Mouse (Mus musculus) heart, adult 2 months (tissue): ENCODE measurements around the gene Rhobtb1.

Experiments
- CTCF ChIP-seq: fragments of 200-600 bp; IDR thresholded peaks from 2 replicates; pipeline ENCODE4 v1.8.1; 2022; ENCODE audit warnings: antibody characterized with exemption, mild to moderate bottlenecking, moderate library complexity
- EP300 ChIP-seq: fragments of 200-500 bp; IDR thresholded peaks from 2 replicates; pipeline ENCODE4 v1.6.1; 2011; ENCODE audit warnings: low read depth, low read length, control low read depth; ENCODE audit not compliant: insufficient read depth

DNA sequence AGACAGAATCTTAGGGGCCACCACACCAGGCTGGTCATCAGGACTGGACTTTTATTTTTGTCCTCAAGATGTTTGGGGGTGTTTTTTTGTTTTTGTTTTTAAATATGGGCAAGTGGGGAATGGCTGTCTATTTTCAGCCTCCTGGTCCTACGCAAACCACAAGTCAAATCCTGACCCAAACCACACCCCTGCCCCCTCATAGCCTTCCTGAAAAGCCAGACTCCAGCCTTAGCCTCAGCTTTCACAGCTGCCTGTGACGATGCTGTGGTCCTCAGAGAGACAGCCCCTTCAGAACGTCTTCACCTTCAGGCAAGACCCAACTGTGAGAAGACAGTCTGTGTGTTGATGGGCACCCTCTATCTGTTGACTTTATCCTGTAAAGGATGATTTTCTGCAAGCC, 95.5 kb downstream of the Rhobtb1 start:
- TF ChIP-seq CTCF (no peak), EP300 (no peak)
